9 mouse cellular contexts compared by ENCODE assay signal in the genomic region with DNA sequence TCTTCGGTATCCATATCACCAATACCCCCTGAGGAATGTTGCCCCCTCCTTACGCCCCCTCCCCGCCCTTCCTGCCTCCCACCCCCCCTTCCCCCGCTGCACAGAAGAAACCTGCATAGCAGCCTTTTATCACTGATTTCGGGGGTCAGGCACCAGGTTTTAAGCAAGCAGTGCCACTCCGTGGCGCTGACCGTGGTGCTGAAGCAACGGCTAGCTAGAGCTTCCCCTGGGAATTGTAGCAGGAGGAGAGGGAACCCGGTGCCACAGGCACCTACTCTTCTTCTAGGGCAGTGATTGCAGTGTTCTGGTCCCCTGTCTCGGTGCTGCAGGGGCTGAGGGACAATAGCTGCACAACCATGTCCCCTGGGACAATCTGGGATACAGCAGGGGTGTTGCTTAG. TPM values are rescaled to one million over a fixed set of nuclear protein-coding genes. Genes with fewer than 3 reads are reported as not detected.
A peak's percentile ranks its signal among the peaks of the same experiment; 100 is the strongest.
DNase-seq lines count a peak whose midpoint lies in the region; ATAC-seq lines count a peak whose summit lies in the region.
"Had no signal": no experiment of that assay in that cellular context is flagged by ENCODE, and none has a peak within 500 bp of the region (broad histone marks: within the 10 kb centered on the region; RNA-seq: fewer than 3 reads in every experiment).

No protein-coding gene starts in this region.

- peak; percentile 54 for DNase-seq in gastrocnemius, postnatal 10 days
- no peak for DNase-seq in gastrocnemius, postnatal 36 days
- DNase-seq in urinary bladder, postnatal 25 days (ENCODE audit: low spot score) = peak; percentile 45
- no peak for DNase-seq in urinary bladder, adult 2 months (ENCODE audit: low spot score)
- DNase-seq in hindbrain, embryonic 14.5 days (ENCODE audit: low spot score) = peak; percentile 69
- no peak for DNase-seq in cerebellum, adult 9-11 months
- no peak for DNase-seq in layer of hippocampus, adult 8-10 months (ENCODE audit: low spot score in 2 of 2)

- no peaks in the 10 kb centered on the region for H3K27me3 ChIP-seq in hindbrain, embryonic 14.5 days (ENCODE audit: control insufficient read depth, insufficient read depth, low read length)

- no peak overlapping the region for H3K4me2 ChIP-seq in hindbrain, embryonic 14.5 days (replicated peaks)

- no peak overlapping the region for H3K4me3 ChIP-seq in hindbrain, embryonic 14.5 days (replicated peaks; ENCODE audit: low read length)

- no peak overlapping the region for H3K27ac ChIP-seq in hindbrain, embryonic 14.5 days

- WGBS in hindbrain, embryonic 14.5 days = 2% methylated on average over 11 of the region's 11 CpGs

- no peak overlapping the region for H3K9ac ChIP-seq in hindbrain, embryonic 14.5 days

- H3K9me3 ChIP-seq in hindbrain, embryonic 14.5 days (ENCODE audit: control insufficient read depth, low read length) = no peaks in the 10 kb centered on the region

- intact Hi-C loops in gastrocnemius, postnatal 36 days (cut with DNase I) = no loop called here

- no peaks in the 10 kb centered on the region for H3K4me1 ChIP-seq in hindbrain, embryonic 14.5 days (replicated peaks; ENCODE audit: control insufficient read depth, insufficient read depth, low read length)

- ATAC-seq in hindbrain, embryonic 14.5 days (ENCODE audit: low FRiP score) = no peak
- ATAC-seq in megakaryocyte progenitor cell, adult 5-6 weeks (replicated peaks; ENCODE audit: poor library complexity) = 0 out of 2 replicates have a peak, but pooled peaks have one; percentile 26

- H3K36me3 ChIP-seq in hindbrain, embryonic 14.5 days (replicated peaks; ENCODE audit: control insufficient read depth, insufficient read depth) = no peaks in the 10 kb centered on the region

RNA-seq across cellular contexts. Expression of gene C1ql2, which starts 50.0 kb away (rescaled TPM):
- total RNA-seq in gastrocnemius, postnatal 10 days (2021) = not detected
- total RNA-seq in gastrocnemius, postnatal 36 days (2021) = not detected
- polyA plus RNA-seq in urinary bladder, adult 2 months (2012; rRNA removed) = 0.07 and 0.11 TPM in 2 replicates
- 4.9 and 5.4 TPM in 2 replicates for polyA plus RNA-seq in hindbrain, embryonic 14.5 days (2014; fragmentation: Nextera tagmentation; extraction: Ambion mirVana)
- not detected in 2 replicates for total RNA-seq in megakaryocyte progenitor cell, adult 5-6 weeks (2015)
- total RNA-seq in megakaryocyte progenitor cell, adult 5-6 weeks (2017) = not detected in 2 replicates
- total RNA-seq in layer of hippocampus, adult 8-10 months (2022) = 10 to 100 TPM; 63.1 to 70.6 (median 66.3) TPM
- polyA plus RNA-seq: gonadal fat pad, adult 2 months had no signal

Comparison
In these comparisons a context has a peak if more than half of its experiments do, and no peak if none do; other contexts are left out.
1. DNase-seq: peak in gastrocnemius, postnatal 10 days (single experiment), urinary bladder, postnatal 25 days (single experiment) and hindbrain, embryonic 14.5 days (single experiment); none in gastrocnemius, postnatal 36 days (0 of 2), urinary bladder, adult 2 months (single experiment), cerebellum, adult 9-11 months (single experiment) and layer of hippocampus, adult 8-10 months (0 of 2).
2. RNA of gene C1ql2, which starts 50.0 kb away (total RNA-seq): 63.1 to 70.6 TPM in layer of hippocampus, adult 8-10 months; not detected in gastrocnemius, postnatal 10 days, not detected in gastrocnemius, postnatal 36 days and not detected in megakaryocyte progenitor cell, adult 5-6 weeks; every median in the first group is over 10 times any median in the second.